Mouse (Mus musculus) embryonic facial prominence, embryonic 14.5 days (tissue): ENCODE results near the gene Gm20388. TPM values are rescaled to one million over a fixed set of nuclear protein-coding genes. Genes with fewer than 3 reads are reported as not detected.

Experiments used
- ATAC-seq: fragments of 200-750 bp; cut with Nextera tagmentation; 2 replicates; pipeline ENCODE4 v1.8.0; 2017; ENCODE audit warnings: low read depth, moderate number of reproducible peaks, moderate TSS enrichment
- DNase-seq: peaks from one replicate; pipeline ENCODE4 v3.0.0-alpha.2; 2015; ENCODE audit warnings: low spot score
- H3K27ac ChIP-seq: fragments of 300-500 bp; sonication (generic); replicated peaks from 2 replicates; pipeline ENCODE4 v1.5.1; 2014; ENCODE audit warnings: low read depth, mild to moderate bottlenecking, low read length, moderate library complexity
- H3K27me3 ChIP-seq: fragments of 300-500 bp; sonication (generic); replicated peaks from 2 replicates; pipeline ENCODE4 v1.6.1; 2014; ENCODE audit warnings: low read length; ENCODE audit not compliant: control insufficient read depth, insufficient read depth
- H3K36me3 ChIP-seq: fragments of 300-500 bp; sonication (generic); 2 replicates; pipeline ENCODE4 v1.6.1; 2014; ENCODE audit warnings: low read length, mixed read lengths; ENCODE audit not compliant: control insufficient read depth, insufficient read depth
- H3K4me1 ChIP-seq: fragments of 300-500 bp; sonication (generic); 2 replicates; pipeline ENCODE4 v1.6.1; 2014; ENCODE audit warnings: antibody characterized with exemption, low read length; ENCODE audit not compliant: control insufficient read depth, insufficient read depth
- H3K4me2 ChIP-seq: fragments of 300-500 bp; sonication (generic); 2 replicates; pipeline ENCODE4 v1.6.1; 2014; ENCODE audit warnings: low read depth, mild to moderate bottlenecking, low read length, moderate library complexity, mixed read lengths
- H3K4me3 ChIP-seq: fragments of 300-500 bp; sonication (generic); 2 replicates; pipeline ENCODE4 v1.5.1; 2014; ENCODE audit warnings: low read depth, mild to moderate bottlenecking, low read length
- H3K9ac ChIP-seq: fragments of 300-500 bp; sonication (generic); 2 replicates; pipeline ENCODE4 v1.6.1; 2014; ENCODE audit warnings: low read depth, mild to moderate bottlenecking, low read length, moderate library complexity, mixed read lengths
- H3K9me3 ChIP-seq: fragments of 300-500 bp; sonication (generic); 2 replicates; pipeline ENCODE4 v1.6.1; 2016; ENCODE audit warnings: low read length; ENCODE audit not compliant: control insufficient read depth
- WGBS: fragments of 180-500 bp; shearing (Covaris S2); extraction: QIAGEN DNeasy Blood & Tissue Kit; methylation state at CpG from one replicate; pipeline ENCODE4 v1.1.7; 2014; 5-methylcytosine and 5-hydroxymethylcytosine counted together
- polyA plus RNA-seq: library from polyadenylated mRNA; unstranded; fragments of >200 nt; fragmentation: Nextera tagmentation; extraction: Ambion mirVana; gene quantifications from 2 replicates; pipeline ENCODE4 v1.2.1, GENCODE M21; 2014

The Gm20388 gene
- polyA plus RNA-seq, 1 experiment from 2014 or later, result not detected

GRCm38 (mm10) chr8:124375168-124375567 lies 4464.5 kb downstream of the Gm20388 start:
- DNase-seq (no peak), ATAC-seq (no peak)
- H3K9ac ChIP-seq, result no peak overlapping the region
- H3K4me3 ChIP-seq, result no peak overlapping the region
- H3K27ac ChIP-seq, result no peak overlapping the region
- WGBS, result 76% methylated on average over 6 of the region's 6 CpGs
- no peaks in the 10 kb centered on the region for H3K4me1 ChIP-seq
- no peaks in the 10 kb centered on the region for H3K9me3 ChIP-seq
- no peak overlapping the region for H3K4me2 ChIP-seq
- no peaks in the 10 kb centered on the region for H3K27me3 ChIP-seq
- no peaks in the 10 kb centered on the region for H3K36me3 ChIP-seq

GRCm38 (mm10) chr8:124375727-124376126 lies 4465.1 kb downstream of the Gm20388 start:
- no peaks in the 10 kb centered on the region for H3K9me3 ChIP-seq
- no peak overlapping the region for H3K9ac ChIP-seq
- WGBS, result 87% methylated on average over 9 of the region's 9 CpGs
- no peaks in the 10 kb centered on the region for H3K36me3 ChIP-seq
- H3K4me3 ChIP-seq, result no peak overlapping the region
- H3K4me1 ChIP-seq, result no peaks in the 10 kb centered on the region
- no peak overlapping the region for H3K4me2 ChIP-seq
- H3K27ac ChIP-seq, result no peak overlapping the region
- ATAC-seq, result no peak
- H3K27me3 ChIP-seq, result no peaks in the 10 kb centered on the region
- DNase-seq, result no peak

- H3K36me3 ChIP-seq, result no peaks in the 10 kb centered on the region
- no peaks in the 10 kb centered on the region for H3K9me3 ChIP-seq
- no peaks in the 10 kb centered on the region for H3K4me1 ChIP-seq
- WGBS, result 89% methylated on average over 12 of the region's 12 CpGs
- no peak overlapping the region for H3K4me3 ChIP-seq
- H3K9ac ChIP-seq, result no peak overlapping the region
- DNase-seq (no peak), ATAC-seq (no peak)
- no peak overlapping the region for H3K27ac ChIP-seq
- H3K4me2 ChIP-seq, result no peak overlapping the region
- H3K27me3 ChIP-seq, result no peaks in the 10 kb centered on the region
Measured at GRCm38 (mm10) chr8:124376406-124376805, 4465.8 kb downstream of the Gm20388 start.

GRCm38 (mm10) chr8:124379289-124379688 lies 4468.6 kb downstream of the Gm20388 start:
- DNase-seq, result no peak
- no peak overlapping the region for H3K27ac ChIP-seq
- no peaks in the 10 kb centered on the region for H3K27me3 ChIP-seq
- H3K4me1 ChIP-seq, result no peaks in the 10 kb centered on the region
- no peak overlapping the region for H3K4me2 ChIP-seq
- no peak overlapping the region for H3K9ac ChIP-seq
- H3K36me3 ChIP-seq, result no peaks in the 10 kb centered on the region
- no peak overlapping the region for H3K4me3 ChIP-seq
- H3K9me3 ChIP-seq, result no peaks in the 10 kb centered on the region
- 59% methylated on average over 6 of the region's 6 CpGs for WGBS
- ATAC-seq, result no peak

- H3K4me2 ChIP-seq, result no peak overlapping the region
- H3K9ac ChIP-seq, result no peak overlapping the region
- no peak overlapping the region for H3K27ac ChIP-seq
- ATAC-seq (peak; percentile 53), DNase-seq (no peak)
- H3K4me1 ChIP-seq, result no peaks in the 10 kb centered on the region
- H3K36me3 ChIP-seq, result no peaks in the 10 kb centered on the region
- WGBS, result 56% methylated on average over 10 of the region's 10 CpGs
- no peak overlapping the region for H3K4me3 ChIP-seq
- H3K27me3 ChIP-seq, result no peaks in the 10 kb centered on the region
- no peaks in the 10 kb centered on the region for H3K9me3 ChIP-seq
Measured at GRCm38 (mm10) chr8:124382235-124382634, 4471.6 kb downstream of the Gm20388 start.

GRCm38 (mm10) chr8:124384336-124384735 lies 4473.7 kb downstream of the Gm20388 start:
- ATAC-seq (no peak), DNase-seq (no peak)
- Histone ChIP-seq H3K4me3 (no peak overlapping the region), H3K27ac (no peak overlapping the region), H3K9me3 (no peaks in the 10 kb centered on the region), H3K36me3 (no peaks in the 10 kb centered on the region), H3K4me2 (no peak overlapping the region), H3K9ac (no peak overlapping the region), H3K4me1 (no peaks in the 10 kb centered on the region), H3K27me3 (no peaks in the 10 kb centered on the region)
- 90% methylated on average over 19 of the region's 19 CpGs for WGBS

- Histone ChIP-seq H3K4me3 (no peak overlapping the region), H3K27ac (no peak overlapping the region), H3K9me3 (no peaks in the 10 kb centered on the region), H3K4me1 (0 out of 2 replicates have a peak, but pooled peaks cover 2% of the 10 kb centered on the region), H3K36me3 (no peaks in the 10 kb centered on the region), H3K27me3 (no peaks in the 10 kb centered on the region), H3K4me2 (no peak overlapping the region), H3K9ac (no peak overlapping the region)
- DNase-seq (no peak), ATAC-seq (no peak)
- WGBS, result 85% methylated on average over 23 of the region's 23 CpGs
Measured at GRCm38 (mm10) chr8:124386225-124386899, 4475.7 kb downstream of the Gm20388 start.

- peaks cover 15% of the 10 kb centered on the region for H3K4me1 ChIP-seq
- no peak overlapping the region for H3K9ac ChIP-seq
- no peaks in the 10 kb centered on the region for H3K9me3 ChIP-seq
- H3K27me3 ChIP-seq, result no peaks in the 10 kb centered on the region
- ATAC-seq (no peak; the same call in 1 of the 2 replicates), DNase-seq (no peak)
- no peak overlapping the region for H3K4me2 ChIP-seq
- H3K27ac ChIP-seq, result no peak overlapping the region
- H3K36me3 ChIP-seq, result no peaks in the 10 kb centered on the region
- no peak overlapping the region for H3K4me3 ChIP-seq
- 82% methylated on average over 11 of the region's 11 CpGs for WGBS
Measured at GRCm38 (mm10) chr8:124389495-124389894, 4478.9 kb downstream of the Gm20388 start.

- no peaks in the 10 kb centered on the region for H3K9me3 ChIP-seq
- no peak for DNase-seq
- H3K27me3 ChIP-seq, result no peaks in the 10 kb centered on the region
- no peak overlapping the region for H3K27ac ChIP-seq
- no peak overlapping the region for H3K4me2 ChIP-seq
- no peak overlapping the region for H3K9ac ChIP-seq
- no peak for ATAC-seq
- peaks cover 15% of the 10 kb centered on the region for H3K4me1 ChIP-seq
- no peaks in the 10 kb centered on the region for H3K36me3 ChIP-seq
- no peak overlapping the region for H3K4me3 ChIP-seq
- 82% methylated on average over 7 of the region's 7 CpGs for WGBS
Measured at GRCm38 (mm10) chr8:124391191-124391590, 4480.6 kb downstream of the Gm20388 start.
